Mouse (Mus musculus) left cerebral cortex, postnatal 4 days (tissue): ENCODE measurements around the gene Brpf1. TPM values are rescaled to one million over a fixed set of nuclear protein-coding genes. Genes with fewer than 3 reads are reported as not detected.
"Not testable (repeated sequence)": the region's sequence is repeated elsewhere in the genome, so short reads cannot be mapped to it uniquely, and the experiment has no call there.

Experiments used
- DNase-seq: peaks from one replicate; pipeline ENCODE4 v3.0.0-alpha.2; 2022
- intact Hi-C: fragments of 180-260 bp; cut with DNase I; formaldehyde crosslinking; loops from one replicate; pipeline ENCODE4 v1.15.1; 2025
- total RNA-seq, 2 experiments: library from RNA; stranded (reverse); gene quantifications; 2 replicates each; pipeline ENCODE4 v1.2.3; 2021

Gene Brpf1
- total RNA-seq, 2 experiments from 2014 or later: 32.8 TPM

- intact Hi-C loops: no loop called here
- peak; percentile 99 for DNase-seq
Observed at GRCm38 (mm10) chr6:113306322-113306985, 483 bp upstream of the Brpf1 start.

GRCm38 (mm10) chr6:113307481-113308121 is 664 bp downstream of the Brpf1 start:
- peak; percentile 50 for DNase-seq
- intact Hi-C loops: no loop called here

- intact Hi-C loops: no loop called here
- peak; percentile 91 for DNase-seq
Observed at GRCm38 (mm10) chr6:113308141-113308540, 1.2 kb downstream of the Brpf1 start.

- no peak for DNase-seq
- intact Hi-C loops: loop anchor here (10.0 kb wide), 1 partner anchor 201 kb away; no protein-coding TSS in a partner anchor
Observed at GRCm38 (mm10) chr6:113315972-113316371, 9.0 kb downstream of the Brpf1 start.

- intact Hi-C loops: no loop called here
Observed at GRCm38 (mm10) chr6:113326533-113327315, 19.8 kb downstream of the Brpf1 start, which contains the start of gene Ogg1. TSS of gene Ogg1 (plus strand) at chr6:113326972.

GRCm38 (mm10) chr6:113329396-113329795 is 22.5 kb downstream of the Brpf1 start:
- intact Hi-C loops: no loop called here
- DNase-seq: no peak

More at GRCm38 (mm10) chr6:113326533-113327315, 19.8 kb downstream of the Brpf1 start, which contains the start of gene Ogg1:
- peak; percentile 98 for DNase-seq

- no peak for DNase-seq
- intact Hi-C loops: no loop called here
Observed at GRCm38 (mm10) chr6:113330547-113330946, 23.6 kb downstream of the Brpf1 start.

- intact Hi-C loops: no loop called here
- no peak for DNase-seq
Observed at GRCm38 (mm10) chr6:113331721-113332120, 24.8 kb downstream of the Brpf1 start.

- DNase-seq, intact Hi-C loops: not testable (repeated sequence)
Observed at GRCm38 (mm10) chr6:113332734-113333133, 25.8 kb downstream of the Brpf1 start.

- intact Hi-C loops: no loop called here
- DNase-seq: peak; percentile 73
Observed at GRCm38 (mm10) chr6:113333137-113333950, 26.4 kb downstream of the Brpf1 start.

GRCm38 (mm10) chr6:113334216-113334615 is 27.3 kb downstream of the Brpf1 start:
- no peak for DNase-seq
- intact Hi-C loops: no loop called here

- intact Hi-C loops: no loop called here
- peak; percentile 24 for DNase-seq
Observed at GRCm38 (mm10) chr6:113336852-113337620, 30.1 kb downstream of the Brpf1 start.

GRCm38 (mm10) chr6:113341574-113341973 is 34.6 kb downstream of the Brpf1 start:
- DNase-seq: no peak
- intact Hi-C loops: no loop called here

GRCm38 (mm10) chr6:113342297-113342696 is 35.4 kb downstream of the Brpf1 start:
- intact Hi-C loops: no loop called here
- DNase-seq: no peak

- intact Hi-C loops: no loop called here
- DNase-seq: peak; percentile 61
Observed at GRCm38 (mm10) chr6:113343177-113344092, 36.5 kb downstream of the Brpf1 start, which contains the start of gene Camk1. TSS of gene Camk1 (minus strand) at chr6:113343984.

GRCm38 (mm10) chr6:113344321-113344720 is 37.4 kb downstream of the Brpf1 start:
- intact Hi-C loops: no loop called here
- peak; percentile 73 for DNase-seq

GRCm38 (mm10) chr6:113346897-113347296 is 40.0 kb downstream of the Brpf1 start:
- intact Hi-C loops: no loop called here
- DNase-seq: no peak

- intact Hi-C loops: no loop called here
- DNase-seq: no peak
Observed at GRCm38 (mm10) chr6:113350538-113350937, 43.6 kb downstream of the Brpf1 start.

- intact Hi-C loops: no loop called here
- no peak for DNase-seq
Observed at GRCm38 (mm10) chr6:113351161-113351560, 44.2 kb downstream of the Brpf1 start.
